Mouse (Mus musculus) E14TG2a.4 (cell line): ENCODE data around the gene Agbl4.

Experiments used
- CTCF ChIP-seq: conservative IDR thresholded peaks from 2 replicates; pipeline ENCODE4 v1.5.1; 2014; ENCODE audit warnings: low read length
- NANOG ChIP-seq: IDR thresholded peaks from 2 replicates; pipeline ENCODE4 v1.6.1; 2014; ENCODE audit warnings: borderline replicate concordance, low read length, mixed read lengths

DNA sequence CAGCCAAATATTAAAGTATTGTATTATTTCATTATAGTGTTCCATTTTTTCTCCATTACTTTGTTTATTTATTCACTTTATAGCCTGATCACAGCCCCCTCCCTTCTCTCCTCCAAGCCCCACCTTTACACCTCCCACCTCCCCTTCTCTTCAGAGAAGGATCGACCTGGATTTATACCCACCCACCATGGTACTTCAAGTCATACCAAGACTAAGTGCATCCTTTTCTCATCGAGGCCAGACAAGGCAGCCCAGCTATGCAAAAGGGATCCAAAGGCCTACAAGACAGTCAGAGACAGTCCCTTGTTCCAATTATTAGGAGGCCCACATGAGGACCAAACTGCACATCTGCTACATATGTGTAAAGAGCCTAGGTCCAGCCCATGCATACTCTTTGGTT lies 1122.5 kb downstream of the Agbl4 start:
- no peak for TF ChIP-seq CTCF
- no peak for TF ChIP-seq NANOG
